Mouse (Mus musculus) liver, postnatal 0 days (tissue): ENCODE results near the gene Mmp25.

ENCODE experiments used
- CTCF ChIP-seq: sonication (generic); IDR thresholded peaks from 2 replicates; pipeline ENCODE4 v1.5.1; 2016; ENCODE audit warnings: antibody characterized with exemption, low read depth
- EP300 ChIP-seq: IDR thresholded peaks from 2 replicates; pipeline ENCODE4 v1.6.1; 2016; ENCODE audit warnings: antibody characterized with exemption, low read depth, mild to moderate bottlenecking

DNA sequence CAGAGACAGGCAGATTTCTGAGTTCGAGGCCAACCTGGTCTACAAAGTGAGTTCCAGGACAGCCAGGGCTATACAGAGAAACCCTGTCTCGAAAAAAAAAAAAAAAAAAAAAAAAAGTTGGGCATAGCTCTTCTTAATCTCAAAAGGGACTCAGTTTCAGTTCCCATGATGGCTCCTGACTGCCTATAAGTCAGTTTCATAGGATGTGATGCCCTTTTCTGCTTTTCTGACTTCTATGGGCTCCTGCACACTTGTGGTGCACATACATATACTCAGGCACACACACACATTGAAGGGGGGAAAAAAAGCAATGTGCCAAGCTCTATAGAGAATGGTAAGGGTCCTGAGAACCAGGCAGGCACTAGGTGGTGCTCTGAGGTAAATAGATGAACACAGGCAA is 8.2 kb upstream of the Mmp25 start:
- TF ChIP-seq CTCF = no peak
- TF ChIP-seq EP300 = no peak
